Mouse (Mus musculus) skeletal muscle tissue, adult 2 months (tissue): ENCODE measurements around the gene Stac.

ENCODE experiments used
- DNase-seq: peaks from one replicate; pipeline ENCODE4 v3.0.0-alpha.2; 2012; ENCODE audit warnings: low read depth, low spot score

Stac gene

DNA sequence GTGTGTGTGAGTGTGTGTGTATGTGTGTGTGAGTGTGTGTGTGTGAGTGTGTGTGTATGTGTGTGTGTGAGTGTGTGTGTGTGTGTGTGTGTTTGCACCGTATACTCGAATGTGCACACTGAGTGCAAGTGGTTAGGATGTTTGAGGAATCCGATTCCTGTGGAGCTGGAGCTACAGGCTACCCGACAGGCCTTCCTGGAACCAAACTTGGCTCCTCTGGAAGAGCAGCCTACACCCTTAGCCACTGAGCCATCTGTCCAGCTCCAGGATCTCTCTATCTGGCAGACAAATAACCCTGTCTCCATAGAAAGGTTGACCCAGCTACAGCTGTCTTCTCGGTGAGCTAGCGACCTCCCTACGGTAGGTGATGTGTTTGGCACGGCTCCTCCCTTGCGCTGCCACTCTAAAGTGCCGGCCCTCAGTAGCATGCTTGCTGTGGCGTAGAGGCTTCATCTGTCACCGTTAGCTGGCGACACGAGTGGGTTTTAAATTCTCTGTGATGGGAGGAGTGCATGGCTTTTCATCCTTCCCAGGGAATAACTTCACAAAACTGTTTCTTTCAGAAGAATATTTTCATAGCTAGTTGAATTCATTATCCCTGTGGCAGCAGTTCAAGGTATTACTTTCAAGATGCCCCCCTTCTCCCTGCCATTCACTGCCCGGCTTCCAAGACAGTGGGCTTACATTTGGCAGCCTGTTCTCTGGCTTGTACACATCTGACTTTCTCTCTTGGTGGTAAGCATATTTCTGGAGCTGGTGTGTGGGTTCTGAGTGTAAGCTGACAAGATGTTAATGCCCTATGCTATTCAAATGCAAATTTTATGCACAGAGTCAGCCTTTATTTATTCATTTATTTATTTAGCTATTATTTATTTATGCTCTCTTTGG is 175.3 kb downstream of the Stac start:
- DNase-seq = no peak
